Mouse (Mus musculus): Measurements from ENCODE around the gene Proser3.
"Not testable (repeated sequence)": the region's sequence is repeated elsewhere in the genome, so short reads cannot be mapped to it uniquely, and the experiment has no call there.

The Proser3 gene

DNA sequence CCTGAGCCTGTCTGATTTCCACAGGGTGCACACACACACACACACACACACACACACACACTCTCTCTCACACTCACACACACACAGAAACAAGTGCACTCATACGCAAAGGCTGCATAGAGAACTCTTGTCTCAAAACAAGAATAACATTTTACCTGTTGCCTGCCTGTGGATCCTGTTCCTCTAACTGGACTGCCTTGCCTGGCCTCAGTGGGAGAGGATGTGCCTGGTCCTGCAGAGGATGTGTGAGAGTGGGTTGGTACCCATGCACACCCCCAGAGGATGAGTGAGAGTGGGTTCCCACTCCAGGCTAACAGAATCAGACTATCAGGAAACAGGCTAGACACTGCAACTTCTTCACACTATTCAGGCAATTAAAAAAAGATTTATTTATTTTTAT is 1.5 kb downstream of the Proser3 start:
- DNase-seq (ENCODE audit: extremely low read depth, low read depth, low spot score) = no peak

DNA sequence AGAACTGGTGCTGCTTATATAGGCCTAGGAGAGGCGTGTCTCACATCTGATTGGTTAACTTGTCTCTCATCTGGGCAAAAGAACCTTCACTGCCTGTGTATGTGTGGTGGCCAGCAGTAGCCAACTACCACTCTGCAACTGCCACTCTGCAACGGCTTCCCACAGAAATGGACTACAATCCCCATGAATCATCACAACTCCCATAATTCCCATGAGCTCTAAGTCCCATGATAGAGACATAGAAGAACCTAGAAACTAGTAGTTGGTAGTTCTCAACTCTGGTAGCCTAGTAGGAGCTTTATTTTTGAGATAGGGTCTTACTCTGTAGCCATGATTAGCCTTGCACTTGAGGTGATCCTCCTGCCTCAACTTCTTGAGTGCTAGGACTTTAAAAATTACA is 2.2 kb downstream of the Proser3 start:
- no peak for DNase-seq (ENCODE audit: extremely low read depth, low read depth, low spot score)

DNA sequence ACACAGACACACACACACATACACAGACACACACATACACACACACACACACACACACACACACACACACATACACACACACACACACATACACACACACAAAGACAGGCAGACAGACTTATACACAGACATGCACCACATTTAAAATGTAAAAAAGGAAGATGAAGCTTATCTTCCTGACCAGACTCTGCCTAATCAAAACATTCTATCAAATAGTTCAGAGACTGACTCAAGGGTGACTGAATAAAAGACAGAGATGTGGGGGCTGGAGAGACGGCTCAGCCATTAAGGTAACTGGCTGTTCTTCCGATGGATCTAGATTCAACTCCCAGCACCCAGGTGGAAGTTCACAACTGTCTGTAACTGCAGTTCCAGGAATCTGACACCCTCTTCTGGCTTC is 7.8 kb downstream of the Proser3 start:
- no peak for DNase-seq (ENCODE audit: extremely low read depth, low read depth, low spot score)

DNA sequence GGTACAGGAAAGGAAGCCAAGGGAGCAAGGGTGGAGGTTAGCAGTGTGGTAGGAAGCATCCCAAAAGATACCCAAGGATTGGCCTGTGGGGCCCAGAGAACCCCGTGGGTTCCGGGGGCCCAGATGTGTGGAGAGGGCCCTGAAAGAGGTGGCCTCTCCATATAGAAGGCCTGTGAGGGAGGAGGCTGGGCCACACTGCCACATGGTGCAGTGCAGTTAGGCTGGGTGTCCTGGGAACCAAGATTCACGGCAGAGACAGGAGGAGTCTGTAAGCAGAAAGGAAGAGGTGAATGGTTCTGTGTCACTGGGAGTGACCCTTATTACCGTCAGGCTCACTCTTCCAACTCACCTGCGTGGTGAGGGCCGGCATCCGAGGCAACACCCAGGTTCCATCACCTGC is 11.5 kb downstream of the Proser3 start:
- DNase-seq (ENCODE audit: extremely low read depth, low read depth, low spot score) = no peak

DNA sequence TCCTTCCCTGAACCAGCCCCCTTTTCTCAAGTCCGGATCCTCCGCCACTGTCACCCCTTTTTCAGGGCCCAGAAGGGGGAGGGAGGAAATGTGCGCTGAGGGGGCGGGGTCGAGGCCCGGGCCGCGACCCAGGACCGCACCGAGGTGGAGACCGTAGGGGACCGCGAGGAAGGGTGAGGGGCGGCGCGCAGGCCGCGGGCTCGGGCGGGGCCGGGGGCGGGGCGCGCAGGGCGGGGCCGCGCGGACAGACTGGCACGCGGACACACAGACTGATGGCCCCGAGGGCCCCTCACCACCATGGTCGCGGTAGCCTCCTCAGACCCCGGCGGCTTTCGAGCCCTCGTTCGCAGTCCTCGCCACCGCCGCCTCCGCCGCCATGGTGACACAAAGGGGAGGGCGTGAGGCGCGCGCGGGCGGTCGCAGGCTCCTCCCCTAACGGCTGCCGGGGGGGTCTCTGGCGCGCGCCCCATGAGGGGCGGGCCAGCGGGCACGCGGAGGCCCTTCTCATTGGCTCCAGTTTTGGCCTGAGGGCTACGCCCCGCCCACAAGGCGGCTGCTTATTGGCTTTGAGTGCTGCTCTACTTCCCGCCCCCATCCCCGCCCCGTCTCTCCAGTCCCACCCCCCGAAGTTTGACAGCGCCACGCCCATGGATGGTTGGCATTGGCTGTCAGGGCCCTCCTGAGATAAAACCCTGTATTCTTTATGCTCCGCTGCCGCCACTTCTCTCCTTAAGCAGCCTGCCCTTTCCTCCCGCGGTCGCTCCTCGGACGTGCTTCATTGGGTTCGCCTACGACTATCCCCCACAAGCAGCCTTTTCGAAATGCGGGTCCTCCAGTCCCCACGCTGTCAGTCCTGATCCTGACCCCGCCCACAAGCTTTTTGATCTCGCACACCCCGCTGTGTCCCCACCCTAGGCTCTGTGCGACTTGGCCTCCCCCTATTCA is 17.2 kb downstream of the Proser3 start, which contains the start of gene Arhgap33:
Gene Arhgap33, minus strand, starts transcription at position 428 of the 945 bp plus-strand sequence.
- peak; percentile 52 for DNase-seq (ENCODE audit: extremely low read depth, low read depth, low spot score)

DNA sequence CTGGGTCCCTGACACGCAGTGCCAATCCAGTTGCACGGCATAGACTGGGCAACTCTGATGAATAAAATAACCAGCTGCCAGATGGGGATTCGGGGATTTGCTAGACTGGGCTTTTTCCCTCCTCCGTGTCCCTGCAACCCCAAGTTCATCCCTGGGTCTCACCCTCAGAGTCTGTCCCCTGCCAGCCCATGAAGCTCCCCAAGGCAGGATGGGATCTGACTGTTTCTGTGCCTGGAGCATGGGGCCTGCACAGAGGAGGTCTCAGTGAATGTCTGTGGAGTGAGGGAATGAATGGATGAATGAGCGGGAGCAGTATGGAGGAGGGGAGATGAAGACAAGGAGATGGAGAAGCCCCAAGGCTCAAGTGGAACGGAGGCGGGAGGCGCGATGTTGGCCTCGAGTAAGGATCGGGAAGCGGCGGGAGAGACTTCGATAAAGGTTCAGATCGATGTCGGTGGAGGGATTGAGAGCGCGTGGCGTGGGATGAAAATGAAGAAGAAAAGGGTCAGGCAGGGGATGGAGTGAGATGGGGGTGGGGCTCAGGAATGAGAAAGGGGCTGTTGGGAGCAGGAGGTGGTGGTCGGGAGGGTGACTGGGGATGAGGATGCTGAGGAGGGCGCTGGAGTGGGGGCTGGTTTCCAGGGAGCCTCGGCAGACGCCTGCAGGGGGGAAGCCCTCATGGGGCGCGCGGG is 18.0 kb downstream of the Proser3 start:
- no peak for DNase-seq (ENCODE audit: extremely low read depth, low read depth, low spot score)

DNA sequence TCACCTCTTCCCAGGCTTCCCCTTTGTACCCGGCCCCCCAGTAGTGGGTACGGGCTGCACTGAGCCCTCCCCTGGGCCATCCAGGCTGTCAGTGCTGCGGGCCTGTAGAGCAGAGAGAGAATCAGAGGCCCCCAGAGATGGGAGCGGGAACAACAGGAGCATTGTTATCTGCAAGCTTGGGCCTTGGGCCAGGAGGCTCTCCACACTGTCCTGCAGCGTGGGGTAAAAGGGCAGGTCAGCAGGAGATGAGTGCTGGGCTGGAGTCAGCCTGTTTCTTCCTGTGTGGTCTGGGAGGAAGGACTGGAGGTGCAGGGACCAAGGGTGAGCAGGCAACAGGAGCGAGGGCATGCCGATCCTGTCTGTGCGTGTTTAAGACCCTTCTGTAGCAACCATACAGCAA is 19.2 kb downstream of the Proser3 start:
- no peak for DNase-seq (ENCODE audit: extremely low read depth, low read depth, low spot score)

DNA sequence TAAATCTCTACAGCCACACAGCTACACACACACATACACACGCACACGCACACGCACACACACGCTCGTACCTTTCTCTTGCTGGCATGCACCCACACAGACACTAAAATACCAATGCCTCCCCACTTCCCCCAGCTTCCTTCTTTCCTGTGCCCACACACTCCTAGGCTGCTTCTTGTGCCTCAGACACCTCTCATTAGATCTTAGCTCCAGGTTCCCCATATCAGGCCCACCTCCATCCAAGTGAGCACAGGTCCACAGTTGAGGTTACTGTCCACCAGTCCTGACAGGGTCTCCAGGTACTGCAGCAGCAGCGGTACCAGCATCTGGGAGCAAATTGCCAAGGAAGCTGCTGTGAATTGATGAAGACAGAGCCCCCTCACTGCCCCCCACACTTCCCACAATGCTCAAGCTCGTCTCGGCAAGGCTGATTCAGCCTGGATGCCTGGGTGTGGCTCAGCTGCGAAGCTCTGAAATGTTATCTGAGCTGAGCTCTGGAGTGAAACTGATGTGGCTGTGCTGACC is 20.7 kb downstream of the Proser3 start:
- no peak for DNase-seq (ENCODE audit: extremely low read depth, low read depth, low spot score)

DNA sequence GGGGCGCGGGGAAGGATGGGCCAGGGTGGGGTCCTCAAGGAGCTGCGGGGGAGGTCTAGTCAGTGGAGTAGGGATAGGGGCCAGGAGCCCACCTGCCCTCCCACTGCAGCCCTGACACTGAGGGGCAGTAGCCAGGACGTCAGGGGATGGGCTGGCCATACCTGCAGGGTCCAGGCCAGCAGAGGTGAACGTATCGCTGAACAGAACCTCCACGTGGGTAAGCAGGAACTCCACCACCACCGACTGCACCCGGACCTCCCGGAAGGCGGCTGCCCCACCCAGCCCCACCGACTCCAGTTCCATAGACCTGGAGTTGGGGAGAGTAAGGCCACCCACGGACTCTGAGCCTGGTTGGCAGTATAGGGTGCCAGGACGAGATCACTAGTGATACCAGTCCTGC is 25.1 kb downstream of the Proser3 start:
- DNase-seq (ENCODE audit: extremely low read depth, low read depth, low spot score) = no peak

DNA sequence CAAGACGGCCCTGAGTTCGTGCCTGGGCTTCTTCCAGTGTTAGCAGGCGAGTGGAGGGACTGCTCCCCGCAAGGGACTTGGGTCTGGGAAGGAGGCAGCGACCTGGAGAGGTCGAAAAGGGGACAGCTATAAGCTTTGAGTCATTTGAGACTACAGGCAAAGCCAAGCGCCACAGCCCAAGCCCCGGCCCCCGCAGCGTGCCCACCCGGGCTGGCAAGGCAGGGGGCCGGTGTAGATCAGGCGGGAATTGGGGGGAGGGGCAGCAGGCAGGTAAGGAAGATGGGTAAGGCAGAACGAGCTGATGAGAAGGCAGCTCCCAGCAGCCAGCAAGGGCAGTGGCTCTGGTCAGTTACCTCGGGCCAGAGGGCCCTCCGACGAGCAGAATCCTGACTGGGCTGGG is 25.7 kb downstream of the Proser3 start:
- no peak for DNase-seq (ENCODE audit: extremely low read depth, low read depth, low spot score)

DNA sequence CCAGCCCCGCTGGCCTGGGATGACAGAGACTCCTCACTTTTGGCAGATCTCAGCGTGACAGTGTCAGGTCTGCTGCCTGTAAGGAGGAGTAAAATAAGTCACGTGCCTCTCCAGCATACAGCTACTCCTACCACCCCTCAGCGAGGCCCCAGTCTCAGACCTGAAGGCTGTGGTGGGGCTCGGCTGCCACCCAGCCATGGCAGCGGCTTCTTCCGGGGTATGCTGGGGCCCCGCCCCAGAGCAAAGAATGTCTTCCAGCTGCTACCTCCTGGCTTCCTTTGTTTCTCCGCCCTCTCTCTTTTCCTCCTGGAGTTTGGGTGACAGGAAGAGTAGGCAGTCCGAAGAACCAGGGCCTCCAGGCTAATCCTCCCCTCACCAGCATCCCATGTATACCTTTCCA is 26.1 kb downstream of the Proser3 start:
- DNase-seq (ENCODE audit: extremely low read depth, low read depth, low spot score) = no peak

DNA sequence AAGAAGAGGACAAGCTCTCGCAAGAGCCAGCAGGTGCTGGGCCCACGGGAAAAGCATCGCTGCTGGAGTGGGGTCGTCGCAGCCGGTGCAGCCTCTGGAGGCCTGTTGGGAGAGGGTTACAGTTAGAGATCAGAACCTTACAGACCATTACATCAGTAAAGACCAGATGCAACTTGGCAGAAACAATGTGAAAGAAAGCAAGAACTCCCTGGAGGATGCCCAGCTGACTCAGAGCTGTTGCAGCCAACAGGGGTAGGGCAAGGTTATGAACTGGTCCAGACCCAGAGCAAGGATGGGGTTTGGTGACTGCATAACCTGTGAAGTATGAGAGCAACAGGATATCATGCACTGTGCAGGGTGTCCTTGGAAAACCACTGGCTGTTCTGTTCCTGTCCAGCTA is 27.6 kb downstream of the Proser3 start:
- DNase-seq (ENCODE audit: extremely low read depth, low read depth, low spot score) = no peak

DNA sequence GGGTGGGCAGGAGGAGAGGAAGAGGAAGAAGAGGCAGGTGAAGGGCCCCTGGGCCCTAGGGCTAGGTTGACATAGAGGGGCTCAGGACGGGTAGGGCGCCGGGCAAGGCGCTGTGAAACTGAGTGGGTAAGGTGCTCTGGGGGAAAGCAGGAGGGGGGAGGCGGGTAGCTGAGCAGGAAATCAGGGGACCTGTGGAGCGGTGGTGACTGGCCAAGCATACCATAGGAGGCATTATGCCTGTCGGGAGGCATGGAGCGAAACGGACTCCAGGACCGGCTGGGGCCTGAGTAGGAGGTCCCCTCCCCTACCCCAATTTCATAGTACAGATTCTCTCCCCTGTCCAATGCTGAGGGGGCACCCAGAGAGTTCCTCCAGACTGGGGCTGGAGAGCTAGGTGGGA is 29.2 kb downstream of the Proser3 start:
- DNase-seq (ENCODE audit: extremely low read depth, low read depth, low spot score) = no peak

DNA sequence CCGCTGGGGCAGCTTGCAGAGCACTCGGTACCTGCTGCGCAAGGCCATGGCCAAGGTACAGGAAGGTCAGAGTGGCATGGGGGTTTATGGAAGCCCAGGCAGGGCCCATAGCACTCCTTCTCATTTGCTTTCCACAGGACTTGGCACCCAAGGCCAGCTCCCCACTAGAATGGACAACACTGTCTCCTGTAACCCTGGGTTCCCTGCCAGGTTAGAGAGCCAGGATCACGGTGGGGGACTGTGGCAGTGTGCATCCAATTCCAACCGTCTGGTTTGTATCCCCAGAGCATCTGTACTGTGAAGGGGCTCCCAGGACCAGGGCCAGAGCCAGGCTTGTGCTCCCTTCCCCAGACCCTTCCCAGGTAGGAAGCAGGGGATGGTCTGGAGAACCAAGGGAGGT is 31.2 kb downstream of the Proser3 start:
- no peak for DNase-seq (ENCODE audit: extremely low read depth, low read depth, low spot score)

DNA sequence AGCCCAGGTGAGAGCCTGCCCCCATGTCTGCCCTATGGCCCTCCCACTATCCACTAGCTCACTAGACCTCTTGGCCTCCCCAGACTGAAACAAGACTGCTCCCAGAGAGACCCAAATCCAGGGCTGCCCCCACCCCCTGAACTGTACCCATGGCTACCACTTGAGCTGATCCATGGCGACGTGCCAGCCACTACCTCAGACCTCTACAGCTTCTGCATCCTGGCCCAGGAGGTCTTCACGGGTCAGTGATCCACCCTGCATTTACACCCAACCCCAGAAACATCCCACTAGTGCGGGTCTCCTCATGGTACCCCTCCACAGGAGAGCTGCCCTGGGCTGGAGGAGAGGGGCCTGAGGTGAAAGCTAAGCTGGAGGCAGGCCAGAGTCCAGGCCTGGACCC is 31.7 kb downstream of the Proser3 start:
- DNase-seq (ENCODE audit: extremely low read depth, low read depth, low spot score) = no peak

DNA sequence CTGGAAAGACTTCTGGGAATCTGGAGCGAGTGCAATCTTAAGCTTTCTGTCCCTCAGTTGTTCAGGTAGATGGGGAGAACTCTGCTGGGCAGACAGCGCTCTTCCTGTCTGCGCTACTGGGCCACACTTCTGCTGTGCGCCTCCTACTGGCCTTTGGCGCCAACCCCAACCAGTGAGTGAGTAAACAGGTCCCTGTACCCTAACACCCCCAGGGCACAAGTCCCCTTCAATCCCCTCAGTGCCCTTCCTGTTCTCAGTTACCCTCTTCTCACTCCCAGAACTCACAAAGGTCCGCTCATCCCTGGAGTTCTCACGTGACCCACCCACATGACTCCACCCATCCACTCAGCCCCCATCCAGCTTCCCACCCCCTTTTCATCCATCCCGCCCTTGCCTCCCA is 33.8 kb downstream of the Proser3 start:
- DNase-seq (ENCODE audit: extremely low read depth, low read depth, low spot score) = no peak

DNA sequence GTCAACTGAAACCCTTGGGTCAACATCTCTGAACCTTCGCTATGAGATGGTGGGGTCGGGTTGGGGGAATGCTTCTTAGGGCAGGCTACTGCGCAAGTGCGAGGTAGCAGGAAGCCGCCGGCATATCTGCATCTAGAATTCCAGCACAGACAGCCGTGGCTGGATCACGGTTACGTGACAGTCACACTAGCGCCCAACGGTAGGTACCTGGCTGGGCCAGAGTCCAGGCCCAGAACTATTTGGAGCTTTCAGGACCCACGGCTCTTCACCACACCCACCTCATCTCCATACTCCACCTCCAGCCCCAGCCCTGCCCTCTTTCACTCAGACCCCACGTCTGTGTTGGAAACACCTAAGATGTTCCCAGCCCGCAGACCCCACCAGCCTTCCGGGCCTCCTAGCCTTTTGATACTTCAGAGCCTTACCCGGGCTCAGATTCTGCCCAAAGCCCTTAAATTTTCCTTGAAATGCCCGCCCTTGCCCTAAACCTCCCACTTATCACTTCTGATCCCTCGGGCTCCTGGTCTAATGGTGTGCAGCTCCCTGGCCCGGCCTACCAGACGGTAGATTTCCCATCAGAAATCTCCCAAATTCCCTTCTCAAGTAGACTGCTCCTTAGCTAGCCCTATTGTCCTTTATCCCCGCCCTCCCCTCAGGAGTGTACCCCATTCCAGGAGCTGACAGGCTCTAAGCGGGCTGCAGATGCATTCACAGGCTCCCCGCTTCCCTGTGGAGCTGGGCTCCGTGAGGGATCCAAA is 36.9 kb downstream of the Proser3 start:
- no peak for DNase-seq (ENCODE audit: extremely low read depth, low read depth, low spot score)

DNA sequence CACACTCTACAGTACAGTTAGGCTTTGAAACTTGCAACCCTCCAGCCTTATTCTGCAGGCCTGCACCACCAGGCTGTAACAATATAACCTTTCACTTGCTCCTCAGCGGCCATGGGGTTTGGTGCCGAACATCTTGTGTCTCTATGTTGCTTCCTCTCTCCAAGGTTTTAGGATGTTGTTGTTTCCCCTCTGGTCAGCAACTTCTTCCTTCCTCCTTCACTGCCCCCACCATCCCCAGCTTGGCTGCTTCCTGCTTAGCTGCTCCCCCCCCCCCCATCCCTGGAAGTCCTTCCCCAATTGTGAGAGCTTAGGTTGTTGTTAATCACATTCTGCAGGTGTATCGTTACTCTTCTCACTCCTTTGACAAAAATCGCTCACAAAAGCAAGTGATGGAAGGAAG is 44.0 kb downstream of the Proser3 start:
- DNase-seq (ENCODE audit: extremely low read depth, low read depth, low spot score) = no peak

DNA sequence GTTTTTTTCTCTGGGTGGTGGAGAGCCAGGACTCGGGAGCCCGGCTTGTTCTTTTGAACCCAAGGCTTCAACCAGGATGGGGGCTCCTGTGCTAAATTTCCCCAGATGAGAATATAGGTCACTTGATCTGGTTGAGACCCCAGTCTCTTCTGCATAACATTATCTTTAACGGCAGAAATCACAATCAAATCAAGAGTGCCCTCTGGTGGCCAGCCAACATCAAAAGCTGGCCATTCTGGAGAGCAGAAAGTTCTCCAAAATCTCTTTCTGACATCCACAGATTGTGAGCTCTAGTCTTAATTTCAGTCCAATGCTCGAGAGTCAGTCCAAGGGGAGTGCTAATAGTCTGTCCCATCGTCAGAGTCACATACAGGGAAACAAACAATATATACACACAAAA is 50.9 kb downstream of the Proser3 start:
- not testable (repeated sequence) for DNase-seq (ENCODE audit: extremely low read depth, low read depth, low spot score)

DNA sequence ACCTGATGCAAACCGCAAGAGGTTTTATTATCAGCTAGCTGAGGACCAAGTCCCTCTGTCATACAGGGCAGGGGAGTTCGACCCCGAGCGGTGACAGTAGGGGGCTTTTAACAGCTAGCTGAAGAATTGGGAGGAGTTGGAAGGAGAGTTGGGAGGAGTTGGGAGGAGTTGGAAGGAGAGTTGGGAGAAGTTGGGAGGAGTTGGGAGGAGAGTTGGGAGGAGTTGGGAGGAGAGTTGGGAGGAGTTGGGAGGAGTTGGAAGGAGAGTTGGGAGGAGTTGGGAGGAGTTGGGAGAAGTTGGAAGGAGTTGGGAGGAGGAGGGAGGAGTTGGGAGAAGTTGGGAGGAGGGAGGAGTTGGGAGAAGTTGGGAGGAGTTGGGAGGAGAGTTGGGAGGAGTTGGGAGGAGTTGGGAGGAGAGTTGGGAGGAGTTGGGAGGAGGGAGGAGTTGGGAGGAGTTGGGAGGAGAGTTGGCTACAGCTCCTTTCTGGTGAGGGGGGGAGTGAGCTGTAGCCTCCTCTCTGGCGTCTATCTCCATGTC is 56.5 kb downstream of the Proser3 start:
- DNase-seq (ENCODE audit: extremely low read depth, low read depth, low spot score) = not testable (repeated sequence)

DNA sequence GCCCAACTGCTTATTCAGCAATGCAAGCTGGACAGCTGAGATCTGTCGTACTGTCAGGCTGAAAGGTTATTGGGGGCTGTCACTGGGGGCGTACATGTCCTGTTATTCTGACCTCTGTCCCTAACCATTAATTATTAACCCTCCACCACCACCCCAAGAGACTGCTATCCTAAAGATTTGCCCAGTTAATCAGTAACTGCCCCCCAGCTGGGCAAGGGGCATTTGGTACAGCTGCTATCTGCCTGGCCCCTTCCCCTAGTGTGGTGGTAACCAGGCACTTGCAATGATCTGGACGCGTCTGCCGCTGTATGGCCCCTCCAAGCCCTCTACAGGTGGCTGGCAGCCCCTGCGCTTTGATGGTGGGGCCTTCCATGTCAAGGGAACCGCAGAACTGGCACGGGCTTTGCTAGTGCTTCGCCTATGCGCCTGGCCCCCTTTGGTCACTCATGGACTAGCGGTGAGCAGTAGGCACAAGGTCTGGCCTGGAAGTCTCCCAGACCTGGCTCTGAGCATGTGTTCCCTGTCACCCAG is 58.6 kb downstream of the Proser3 start, which contains the start of gene Prodh2:
Gene Prodh2, plus strand, starts transcription at position 222 of the 531 bp plus-strand sequence.
- DNase-seq (ENCODE audit: extremely low read depth, low read depth, low spot score) = no peak

Data from fat pad, adult 2 months (tissue).